Comparison of ENCODE assay signal across 12 mouse cellular contexts in the genomic region with DNA sequence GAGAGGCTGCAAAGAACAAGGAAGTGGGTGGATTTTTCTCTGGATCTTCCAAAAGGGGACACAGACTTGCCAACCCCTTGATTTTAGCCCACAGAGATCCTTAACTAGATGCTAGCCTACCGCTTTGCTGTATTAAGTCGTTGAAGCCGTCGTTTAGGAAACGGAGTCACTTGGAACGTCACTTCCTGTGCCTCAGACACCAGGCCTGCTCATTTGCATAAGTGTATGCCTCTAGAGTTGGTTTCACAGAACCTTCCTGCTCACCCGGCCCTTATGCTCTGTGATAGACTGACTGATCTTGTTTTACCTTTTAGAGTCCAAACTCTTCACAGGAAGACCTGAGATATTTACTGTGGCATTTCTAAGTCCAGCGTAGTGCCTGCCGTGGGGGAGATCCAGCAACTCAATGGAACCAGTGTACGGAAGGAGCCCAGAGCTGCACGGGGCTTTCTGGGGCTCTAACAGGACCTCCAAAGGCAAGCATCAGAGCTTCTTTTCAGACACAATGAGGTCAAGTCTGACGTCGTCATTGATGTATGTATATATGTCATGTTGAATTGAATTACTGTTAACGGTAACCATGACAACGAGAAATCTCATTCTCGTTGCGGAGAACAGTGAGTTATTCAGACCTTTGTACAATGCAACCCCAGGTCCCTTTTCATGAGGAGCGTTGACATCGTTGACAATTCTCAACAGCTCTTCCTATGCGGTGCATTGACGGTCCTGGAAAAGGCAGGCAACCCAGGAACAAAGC.
DNase-seq lines count a peak whose midpoint lies in the region; ATAC-seq and TF ChIP-seq lines count a peak whose summit lies in the region.
"Had no signal": no experiment of that assay in that cellular context is flagged by ENCODE, and none has a peak within 500 bp of the region (broad histone marks: within the 10 kb centered on the region; RNA-seq: fewer than 3 reads in every experiment).

No protein-coding gene starts in this region.

- 0 out of 2 replicates have a peak, but pooled peaks cover 2% of the 10 kb centered on the region for H3K79me2 ChIP-seq in CH12.LX (replicated peaks; ENCODE audit: control insufficient read depth, extremely low read depth, insufficient read depth, poor library complexity, severe bottlenecking)

- in situ Hi-C loops in CH12.LX (cut with MboI; ENCODE audit: low pct_ligation_motif_present, low pct_unique_long_range_greater_than_20kb, low sequenced_read_pairs), result no loop called here

- H3K27me3 ChIP-seq in CH12.LX (replicated peaks), result no peaks in the 10 kb centered on the region
- H3K27me3 ChIP-seq in hindbrain, embryonic 10.5 days (ENCODE audit: insufficient read depth, poor library complexity, severe bottlenecking), result no peaks in the 10 kb centered on the region
- no peaks in the 10 kb centered on the region for H3K27me3 ChIP-seq in midbrain, embryonic 15.5 days (replicated peaks)
- H3K27me3 ChIP-seq: embryonic facial prominence, embryonic 12.5 days had no signal

- no peaks in the 10 kb centered on the region for H3K36me3 ChIP-seq in CH12.LX (replicated peaks in 1 of 2; ENCODE audit: control insufficient read depth in 1 of 2, insufficient read depth in 1 of 2, low read length in 1 of 2)
- no peaks in the 10 kb centered on the region for H3K36me3 ChIP-seq in hindbrain, embryonic 10.5 days
- H3K36me3 ChIP-seq in midbrain, embryonic 15.5 days (replicated peaks), result no peaks in the 10 kb centered on the region
- H3K36me3 ChIP-seq: embryonic facial prominence, embryonic 12.5 days had no signal

- H3K4me1 ChIP-seq in CH12.LX (ENCODE audit: control insufficient read depth in 1 of 2, insufficient read depth in 2 of 2), result peaks cover 7 to 34% of the 10 kb centered on the region in 2 experiments; a peak in 2 of 4 replicates
- H3K4me1 ChIP-seq in hindbrain, embryonic 10.5 days (replicated peaks), result peaks cover 17% of the 10 kb centered on the region
- peaks cover 19% of the 10 kb centered on the region for H3K4me1 ChIP-seq in midbrain, embryonic 15.5 days
- H3K4me1 ChIP-seq: embryonic facial prominence, embryonic 12.5 days had no signal

- H3K9ac ChIP-seq in CH12.LX (ENCODE audit: insufficient read depth, low read depth), result peak overlapping the region; percentile 57
- H3K9ac ChIP-seq in midbrain, embryonic 15.5 days, result no peak overlapping the region
- H3K9ac ChIP-seq: embryonic facial prominence, embryonic 12.5 days had no signal

- dilution Hi-C loops in CH12.LX (cut with MboI; ENCODE audit: extremely low pct_ligation_motif_present, extremely low pct_unique_long_range_greater_than_20kb, low sequenced_read_pairs), result no loop called here

- peak overlapping the region; percentile 66 for H3K4me2 ChIP-seq in CH12.LX (ENCODE audit: insufficient read depth, low read depth, poor library complexity, severe bottlenecking)
- H3K4me2 ChIP-seq in midbrain, embryonic 15.5 days, result peak overlapping the region; percentile 8; the same call in 1 of the 2 replicates
- H3K4me2 ChIP-seq: embryonic facial prominence, embryonic 12.5 days had no signal

- ATAC-seq in common myeloid progenitor, adult 5-6 weeks (replicated peaks; ENCODE audit: low read depth, poor library complexity, severe bottlenecking), result peak; percentile 42; the same call in 1 of the 2 replicates
- ATAC-seq in midbrain, embryonic 15.5 days (replicated peaks), result peak; percentile 71

- TF ChIP-seq CTCF in CH12.LX (conservative IDR thresholded peaks at IDR 0.05 in 1 of 2, IDR thresholded peaks at IDR 0.05 in 1 of 2; ENCODE audit: low read depth in 2 of 2, low read length in 2 of 2), result no peak

- no peak for TF ChIP-seq EP300 in CH12.LX (IDR thresholded peaks at IDR 0.05; ENCODE audit: low read length)

- H3K9me3 ChIP-seq in CH12.LX (replicated peaks; ENCODE audit: low read length), result no peaks in the 10 kb centered on the region
- H3K9me3 ChIP-seq in hindbrain, embryonic 10.5 days, result no peaks in the 10 kb centered on the region
- H3K9me3 ChIP-seq in midbrain, embryonic 15.5 days, result no peaks in the 10 kb centered on the region
- H3K9me3 ChIP-seq: embryonic facial prominence, embryonic 12.5 days had no signal

- peak; percentile 73 for DNase-seq in CH12.LX (ENCODE audit: extremely low read depth)
- no peak for DNase-seq in hindbrain, embryonic 10.5 days (ENCODE audit: low spot score)
- no peak for DNase-seq in heart, postnatal 4 days
- no peak for DNase-seq in adrenal gland, adult (ENCODE audit: inconsistent age in 2 of 2, low spot score in 1 of 2)
- DNase-seq in urinary bladder, adult 18-20 months (ENCODE audit: low spot score in 2 of 2), result no peak
- no peak for DNase-seq in gastrocnemius, adult 18-20 months (ENCODE audit: low spot score)
- DNase-seq: gastrocnemius, postnatal 14 days; heart, postnatal 10 days; lung, postnatal 14 days had no signal

- peak overlapping the region; percentile 51 to 62 (median 61) for H3K4me3 ChIP-seq in CH12.LX (replicated peaks in 1 of 3; ENCODE audit: low read depth in 2 of 3, low read length in 2 of 3, poor library complexity in 1 of 3)
- no peak overlapping the region for H3K4me3 ChIP-seq in hindbrain, embryonic 10.5 days
- no peak overlapping the region for H3K4me3 ChIP-seq in midbrain, embryonic 15.5 days
- H3K4me3 ChIP-seq: embryonic facial prominence, embryonic 12.5 days had no signal

- WGBS in hindbrain, embryonic 10.5 days, result 71% methylated on average over 21 of the region's 21 CpGs
- 44% methylated on average over 21 of the region's 21 CpGs for WGBS in midbrain, embryonic 15.5 days

- no peak for TF ChIP-seq RAD21 in CH12.LX (IDR thresholded peaks at IDR 0.05; ENCODE audit: low read depth, low read length)

- TF ChIP-seq POLR2A in CH12.LX (IDR thresholded peaks at IDR 0.05; ENCODE audit: low read depth, low read length), result peak; percentile 70

- 0 out of 2 replicates have a peak overlapping the region, but pooled peaks have one; percentile 8 for H3K27ac ChIP-seq in CH12.LX (ENCODE audit: insufficient read depth, low read depth)
- H3K27ac ChIP-seq in hindbrain, embryonic 10.5 days, result peak overlapping the region; percentile 76
- peak overlapping the region; percentile 70 for H3K27ac ChIP-seq in midbrain, embryonic 15.5 days
- H3K27ac ChIP-seq: embryonic facial prominence, embryonic 12.5 days had no signal

TF ChIP-seq in CH12.LX, 34 proteins besides CTCF, POLR2A, EP300 and RAD21:
- TF ChIP-seq UBTF (IDR thresholded peaks at IDR 0.05; ENCODE audit: low read depth, low read length) (no peak), TCF12 (IDR thresholded peaks at IDR 0.05; ENCODE audit: low read depth, low read length) (peak; percentile 56; the same call in 1 of the 2 replicates), USF1 (IDR thresholded peaks at IDR 0.05; ENCODE audit: low read depth, low read length) (no peak), MEF2A (IDR thresholded peaks at IDR 0.05; ENCODE audit: borderline replicate concordance, low read depth, low read length) (no peak), MYC (IDR thresholded peaks at IDR 0.05; ENCODE audit: low read depth, low read length) (no peak), ELF1 (IDR thresholded peaks at IDR 0.05; ENCODE audit: low read depth, low read length) (peak; percentile 64; the same call in 1 of the 2 replicates), TBP (conservative IDR thresholded peaks at IDR 0.05; ENCODE audit: low read depth, low read length) (peak; percentile 66), HCFC1 (IDR thresholded peaks at IDR 0.05; ENCODE audit: low read depth, low read length) (peak; percentile 62; the same call in 1 of the 2 replicates), SIN3A (IDR thresholded peaks at IDR 0.05; ENCODE audit: low read length) (peak; percentile 49; the same call in 1 of the 2 replicates), NELFE (IDR thresholded peaks at IDR 0.05; ENCODE audit: low read depth, low read length) (peak; percentile 55), BHLHE40 (IDR thresholded peaks at IDR 0.05; ENCODE audit: low read depth, low read length) (0 out of 2 replicates have a peak, but pooled peaks have one; percentile 4), MXI1 (IDR thresholded peaks at IDR 0.05; ENCODE audit: low read depth, low read length) (0 out of 2 replicates have a peak, but pooled peaks have one; percentile 35), POLR2AphosphoS2 (IDR thresholded peaks at IDR 0.05; ENCODE audit: low read depth, low read length) (0 out of 2 replicates have a peak, but pooled peaks have one; percentile 39)

Comparison
In these comparisons a context has a peak if more than half of its experiments do, and no peak if none do; other contexts are left out.
1. H3K27ac ChIP-seq: peak in every context shown above with its lines; median percentile 76 in hindbrain, embryonic 10.5 days; 70 in midbrain, embryonic 15.5 days; 8 in CH12.LX.
2. H3K4me3 ChIP-seq: peak in CH12.LX (3 of 3); none in hindbrain, embryonic 10.5 days (single experiment) and midbrain, embryonic 15.5 days (single experiment).